Mouse (Mus musculus): ENCODE results near the gene Smc1b. TPM values are rescaled to one million over a fixed set of nuclear protein-coding genes. Genes with fewer than 3 reads are reported as not detected.

Gene Smc1b
- polyA plus RNA-seq, 1 experiment from 2014 or later: 0.17 TPM

DNA sequence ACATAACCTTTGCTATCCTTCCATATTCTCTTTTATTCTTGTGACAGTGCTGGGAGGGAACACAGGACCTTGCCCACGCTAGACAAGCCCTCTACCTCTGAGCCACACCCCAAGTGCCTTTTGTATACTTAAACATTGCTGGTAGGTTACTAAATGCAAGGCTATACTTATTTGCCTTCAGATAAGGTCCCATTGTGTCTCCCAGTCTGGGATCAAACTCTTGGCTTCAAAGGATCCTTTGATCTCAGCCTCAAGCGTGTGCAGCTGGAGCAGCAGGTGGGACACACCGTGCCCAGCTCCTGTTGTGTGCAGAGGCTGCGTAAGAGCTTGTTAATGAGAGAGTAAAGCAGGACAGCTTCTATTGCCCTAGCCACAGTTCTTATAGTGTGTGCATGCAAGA lies 104.0 kb downstream of the Smc1b start:
- Histone ChIP-seq H3K4me2 (ENCODE audit: low read depth, low read length) (no peak overlapping the region), H3K4me3 (ENCODE audit: low read depth, low read length) (no peak overlapping the region), H3K36me3 (ENCODE audit: control insufficient read depth, insufficient read depth, low read length) (no peaks in the 10 kb centered on the region), H3K9me3 (ENCODE audit: control insufficient read depth, low read length) (no peaks in the 10 kb centered on the region), H3K9ac (ENCODE audit: low read depth, low read length) (no peak overlapping the region), H3K4me1 (ENCODE audit: control insufficient read depth, insufficient read depth, low read length) (no peaks in the 10 kb centered on the region), H3K27ac (replicated peaks; ENCODE audit: low read depth, low read length) (no peak overlapping the region), H3K27me3 (replicated peaks; ENCODE audit: control insufficient read depth, insufficient read depth, low read length) (no peaks in the 10 kb centered on the region)
- DNase-seq (ENCODE audit: low spot score) (no peak), ATAC-seq (ENCODE audit: low read depth) (no peak)
- WGBS: 43% methylated on average over 4 of the region's 4 CpGs

DNA sequence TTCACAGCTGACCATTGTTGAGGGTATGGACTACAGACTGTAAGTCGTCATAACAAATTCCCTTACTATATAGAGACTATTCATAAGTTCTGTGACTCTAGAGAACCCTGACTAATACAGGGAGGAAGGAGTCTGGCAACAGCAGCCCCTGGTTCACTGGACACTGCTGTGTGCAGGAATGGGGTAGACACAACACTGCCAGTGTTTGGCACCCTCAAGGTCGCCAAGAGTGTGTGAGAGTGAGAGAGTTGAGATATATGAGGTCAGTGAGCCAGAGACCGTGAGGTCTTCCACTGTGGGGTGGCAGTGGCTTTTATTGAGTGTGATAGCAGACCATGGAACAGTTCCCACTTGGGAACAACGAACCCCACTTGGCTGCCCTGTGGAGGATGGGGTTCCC lies 105.6 kb downstream of the Smc1b start:
- no peaks in the 10 kb centered on the region for H3K27me3 ChIP-seq (replicated peaks; ENCODE audit: control insufficient read depth, insufficient read depth, low read length)
- no peak overlapping the region for H3K9ac ChIP-seq (ENCODE audit: low read depth, low read length)
- H3K4me3 ChIP-seq (ENCODE audit: low read depth, low read length): no peak overlapping the region
- 80% methylated on average over 4 of the region's 4 CpGs for WGBS
- ATAC-seq (ENCODE audit: low read depth): no peak
- no peaks in the 10 kb centered on the region for H3K9me3 ChIP-seq (ENCODE audit: control insufficient read depth, low read length)
- H3K27ac ChIP-seq (replicated peaks; ENCODE audit: low read depth, low read length): no peak overlapping the region
- no peak overlapping the region for H3K4me2 ChIP-seq (ENCODE audit: low read depth, low read length)
- no peak for DNase-seq (ENCODE audit: low spot score)
- no peaks in the 10 kb centered on the region for H3K36me3 ChIP-seq (ENCODE audit: control insufficient read depth, insufficient read depth, low read length)
- no peaks in the 10 kb centered on the region for H3K4me1 ChIP-seq (ENCODE audit: control insufficient read depth, insufficient read depth, low read length)

- 72% methylated on average over 4 of the region's 4 CpGs for WGBS
- H3K36me3 ChIP-seq (ENCODE audit: control insufficient read depth, insufficient read depth, low read length): no peaks in the 10 kb centered on the region
- ATAC-seq (ENCODE audit: low read depth) (no peak), DNase-seq (ENCODE audit: low spot score) (no peak)
- H3K9ac ChIP-seq (ENCODE audit: low read depth, low read length): no peak overlapping the region
- no peak overlapping the region for H3K4me2 ChIP-seq (ENCODE audit: low read depth, low read length)
- no peaks in the 10 kb centered on the region for H3K9me3 ChIP-seq (ENCODE audit: control insufficient read depth, low read length)
- H3K27me3 ChIP-seq (replicated peaks; ENCODE audit: control insufficient read depth, insufficient read depth, low read length): 0 out of 2 replicates have a peak, but pooled peaks cover 3% of the 10 kb centered on the region
- H3K4me3 ChIP-seq (ENCODE audit: low read depth, low read length): no peak overlapping the region
- H3K4me1 ChIP-seq (ENCODE audit: control insufficient read depth, insufficient read depth, low read length): no peaks in the 10 kb centered on the region
- H3K27ac ChIP-seq (replicated peaks; ENCODE audit: low read depth, low read length): no peak overlapping the region
Measured at GRCm38 (mm10) chr15:85022211-85022610, 109.6 kb downstream of the Smc1b start.

- H3K36me3 ChIP-seq (ENCODE audit: control insufficient read depth, insufficient read depth, low read length): no peaks in the 10 kb centered on the region
- no peak within 1 kb of the TSS for H3K9ac ChIP-seq (ENCODE audit: low read depth, low read length)
- H3K27me3 ChIP-seq (replicated peaks; ENCODE audit: control insufficient read depth, insufficient read depth, low read length): peaks cover 13% of the 10 kb centered on the region; the same call in 1 of the 2 replicates
- DNase-seq (ENCODE audit: low spot score) (peak; percentile 62), ATAC-seq (ENCODE audit: low read depth) (peak; percentile 80)
- 8% methylated on average over 20 of the region's 21 CpGs for WGBS
- H3K4me3 ChIP-seq (ENCODE audit: low read depth, low read length): no peak within 1 kb of the TSS
- H3K9me3 ChIP-seq (ENCODE audit: control insufficient read depth, low read length): no peaks in the 10 kb centered on the region
- peak within 1 kb of the TSS; percentile 10; the same call in 1 of the 2 replicates for H3K4me2 ChIP-seq (ENCODE audit: low read depth, low read length)
- H3K27ac ChIP-seq (replicated peaks; ENCODE audit: low read depth, low read length): no peak within 1 kb of the TSS
- peaks cover 9% of the 10 kb centered on the region; the same call in 1 of the 2 replicates for H3K4me1 ChIP-seq (ENCODE audit: control insufficient read depth, insufficient read depth, low read length)
Measured at GRCm38 (mm10) chr15:85016951-85017664, 114.7 kb downstream of the Smc1b start, which contains the start of gene Upk3a. TSS of gene Upk3a (plus strand) at chr15:85017141.

GRCm38 (mm10) chr15:85015771-85016170 lies 116.0 kb downstream of the Smc1b start:
- Histone ChIP-seq H3K9me3 (ENCODE audit: control insufficient read depth, low read length) (no peaks in the 10 kb centered on the region), H3K27me3 (replicated peaks; ENCODE audit: control insufficient read depth, insufficient read depth, low read length) (peaks cover 13% of the 10 kb centered on the region; the same call in 1 of the 2 replicates), H3K9ac (ENCODE audit: low read depth, low read length) (no peak overlapping the region), H3K4me1 (ENCODE audit: control insufficient read depth, insufficient read depth, low read length) (peaks cover 14% of the 10 kb centered on the region; the same call in 1 of the 2 replicates), H3K4me3 (ENCODE audit: low read depth, low read length) (no peak overlapping the region), H3K27ac (replicated peaks; ENCODE audit: low read depth, low read length) (no peak overlapping the region), H3K4me2 (ENCODE audit: low read depth, low read length) (no peak overlapping the region), H3K36me3 (ENCODE audit: control insufficient read depth, insufficient read depth, low read length) (no peaks in the 10 kb centered on the region)
- ATAC-seq (ENCODE audit: low read depth): no peak
- DNase-seq (ENCODE audit: low spot score): no peak
- 76% methylated on average over 11 of the region's 11 CpGs for WGBS

Other genes starting within 250 kb of the Smc1b start
- gene Gm29666, start 211.9 kb downstream of the Smc1b start, polyA plus RNA-seq (2014; fragmentation: Nextera tagmentation; extraction: Ambion mirVana): 0.28 and 0.33 TPM in 2 replicates
- 27.4 and 28.6 TPM in 2 replicates for gene Nup50, start 208.6 kb downstream of the Smc1b start, polyA plus RNA-seq (2014; fragmentation: Nextera tagmentation; extraction: Ambion mirVana)
- 9.2 and 11.1 TPM in 2 replicates for gene 5031439G07Rik, start 143.4 kb downstream of the Smc1b start, polyA plus RNA-seq (2014; fragmentation: Nextera tagmentation; extraction: Ambion mirVana)
- gene Upk3a, start 114.8 kb downstream of the Smc1b start, polyA plus RNA-seq (2014; fragmentation: Nextera tagmentation; extraction: Ambion mirVana): 8.3 and 13.0 TPM in 2 replicates
- 21.9 and 23.1 TPM in 2 replicates for gene Fam118a, start 103.0 kb downstream of the Smc1b start, polyA plus RNA-seq (2014; fragmentation: Nextera tagmentation; extraction: Ambion mirVana)
- 0.67 and 0.69 TPM in 2 replicates for gene Ribc2, start 114 bp upstream of the Smc1b start, polyA plus RNA-seq (2014; fragmentation: Nextera tagmentation; extraction: Ambion mirVana)
- gene Fbln1, start 74.0 kb upstream of the Smc1b start, polyA plus RNA-seq (2014; fragmentation: Nextera tagmentation; extraction: Ambion mirVana): 235 and 267 TPM in 2 replicates
- gene Atxn10, start 204.3 kb upstream of the Smc1b start, polyA plus RNA-seq (2014; fragmentation: Nextera tagmentation; extraction: Ambion mirVana): 261 and 303 TPM in 2 replicates